17 mouse cellular contexts compared by ENCODE assay signal in genomic region chr11:59350326-59350725, GRCm38 (mm10). TPM values are rescaled to one million over a fixed set of nuclear protein-coding genes. Genes with fewer than 3 reads are reported as not detected.
A peak's percentile ranks its signal among the peaks of the same experiment; 100 is the strongest.
DNase-seq lines count a peak whose midpoint lies in the region; ATAC-seq and TF ChIP-seq lines count a peak whose summit lies in the region.
"Had no signal": no experiment of that assay in that cellular context is flagged by ENCODE, and none has a peak within 500 bp of the region (broad histone marks: within the 10 kb centered on the region; RNA-seq: fewer than 3 reads in every experiment).

No protein-coding gene starts in this region.

- peaks cover 8% of the 10 kb centered on the region for H3K4me1 ChIP-seq in lung, embryonic 14.5 days (ENCODE audit: insufficient read depth)
- peaks cover 22% of the 10 kb centered on the region; the same call in 1 of the 2 replicates for H3K4me1 ChIP-seq in embryonic facial prominence, embryonic 15.5 days
- H3K4me1 ChIP-seq: hindbrain, embryonic 15.5 days; liver, embryonic 15.5 days had no signal

- 63% methylated on average over 2 of the region's 2 CpGs for WGBS in lung, embryonic 14.5 days
- WGBS in embryonic facial prominence, embryonic 15.5 days = 67% methylated on average over 2 of the region's 2 CpGs

- DNase-seq in lung, embryonic 14.5 days = peak; percentile 38
- DNase-seq in lung, postnatal 14 days = no peak
- peak; percentile 40 for DNase-seq in embryo, embryonic 10 days (ENCODE audit: low spot score)
- DNase-seq in yolk sac, embryonic 10.5 days (ENCODE audit: low spot score) = peak; percentile 37
- DNase-seq in adrenal gland, adult (ENCODE audit: inconsistent age in 2 of 2, low spot score in 1 of 2) = no peak
- DNase-seq: cerebellum, postnatal 25 days; heart, adult 18-20 months; kidney, adult 11 months; kidney, postnatal 25 days; lung, postnatal 4 days; midbrain, embryonic 14.5 days had no signal

- ATAC-seq in lung, embryonic 14.5 days (ENCODE audit: insufficient read depth) = no peak; the same call in 1 of the 2 replicates
- no peak for ATAC-seq in embryonic facial prominence, embryonic 15.5 days (ENCODE audit: insufficient number of reproducible peaks, low FRiP score, low TSS enrichment, low read depth)
- no peak for ATAC-seq in activated CD4-positive, CD25-positive, alpha-beta regulatory T cell, adult 4 months

- H3K27me3 ChIP-seq in lung, embryonic 14.5 days (ENCODE audit: insufficient read depth, low read length) = no peaks in the 10 kb centered on the region
- H3K27me3 ChIP-seq in embryonic facial prominence, embryonic 15.5 days = no peaks in the 10 kb centered on the region
- H3K27me3 ChIP-seq: hindbrain, embryonic 15.5 days; liver, embryonic 15.5 days; neural tube, embryonic 12.5 days had no signal

- no peak overlapping the region for H3K4me3 ChIP-seq in lung, embryonic 14.5 days (ENCODE audit: low read depth, low read length)
- no peak overlapping the region for H3K4me3 ChIP-seq in embryonic facial prominence, embryonic 15.5 days (replicated peaks)
- H3K4me3 ChIP-seq: hindbrain, embryonic 15.5 days; liver, embryonic 15.5 days; neural tube, embryonic 12.5 days had no signal

- no peak overlapping the region for H3K27ac ChIP-seq in lung, embryonic 14.5 days (ENCODE audit: low read depth)
- 0 out of 2 replicates have a peak overlapping the region, but pooled peaks have one; percentile 29 for H3K27ac ChIP-seq in embryonic facial prominence, embryonic 15.5 days (replicated peaks)
- H3K27ac ChIP-seq: hindbrain, embryonic 15.5 days; liver, embryonic 15.5 days; neural tube, embryonic 12.5 days had no signal

- no peak overlapping the region for H3K9ac ChIP-seq in lung, embryonic 14.5 days
- no peak overlapping the region for H3K9ac ChIP-seq in embryonic facial prominence, embryonic 15.5 days
- H3K9ac ChIP-seq: hindbrain, embryonic 15.5 days; liver, embryonic 15.5 days; neural tube, embryonic 12.5 days had no signal

- no peaks in the 10 kb centered on the region for H3K9me3 ChIP-seq in lung, embryonic 14.5 days (ENCODE audit: low read depth, low read length)
- no peaks in the 10 kb centered on the region for H3K9me3 ChIP-seq in embryonic facial prominence, embryonic 15.5 days (replicated peaks)
- H3K9me3 ChIP-seq: hindbrain, embryonic 15.5 days; liver, embryonic 15.5 days; neural tube, embryonic 12.5 days had no signal

- no peak overlapping the region for H3K4me2 ChIP-seq in lung, embryonic 14.5 days
- H3K4me2 ChIP-seq in embryonic facial prominence, embryonic 15.5 days (replicated peaks) = no peak overlapping the region
- H3K4me2 ChIP-seq: hindbrain, embryonic 15.5 days; liver, embryonic 15.5 days; neural tube, embryonic 12.5 days had no signal

- H3K36me3 ChIP-seq in lung, embryonic 14.5 days (ENCODE audit: insufficient read depth) = no peaks in the 10 kb centered on the region
- H3K36me3 ChIP-seq in embryonic facial prominence, embryonic 15.5 days = no peaks in the 10 kb centered on the region
- H3K36me3 ChIP-seq: hindbrain, embryonic 15.5 days; liver, embryonic 15.5 days; neural tube, embryonic 12.5 days had no signal

- no peak for TF ChIP-seq CTCF in lung, embryonic 14.5 days (IDR thresholded peaks at IDR 0.05; ENCODE audit: low read depth)

RNA-seq across cellular contexts. Expression of gene Prss38, which starts 25.1 kb away (rescaled TPM):
- polyA plus RNA-seq in lung, embryonic 14.5 days (2014; fragmentation: Nextera tagmentation; extraction: Ambion mirVana) = not detected in 2 replicates
- not detected in 2 replicates for polyA plus RNA-seq in embryonic facial prominence, embryonic 15.5 days (2015; fragmentation: Nextera tagmentation; extraction: Ambion mirVana)
- not detected for polyA plus RNA-seq in activated CD4-positive, CD25-positive, alpha-beta regulatory T cell, adult 4 months (2017; shearing (Covaris generic))
- polyA plus RNA-seq: heart, postnatal 0 days; hindbrain, embryonic 15.5 days; liver, embryonic 15.5 days; neural tube, embryonic 12.5 days had no signal

RNA-seq across cellular contexts. Expression of gene Wnt9a, which starts 43.6 kb away (rescaled TPM):
- 1.1 and 1.5 TPM in 2 replicates for polyA plus RNA-seq in lung, embryonic 14.5 days (2014; fragmentation: Nextera tagmentation; extraction: Ambion mirVana)
- 7.0 and 8.5 TPM in 2 replicates for polyA plus RNA-seq in embryonic facial prominence, embryonic 15.5 days (2015; fragmentation: Nextera tagmentation; extraction: Ambion mirVana)
- polyA plus RNA-seq in activated CD4-positive, CD25-positive, alpha-beta regulatory T cell, adult 4 months (2017; shearing (Covaris generic)) = not detected

RNA-seq across cellular contexts. Expression of gene Wnt3a, which starts 59.8 kb away (rescaled TPM):
- polyA plus RNA-seq in lung, embryonic 14.5 days (2014; fragmentation: Nextera tagmentation; extraction: Ambion mirVana) = not detected in 2 replicates
- 2.5 and 3.4 TPM in 2 replicates for polyA plus RNA-seq in embryonic facial prominence, embryonic 15.5 days (2015; fragmentation: Nextera tagmentation; extraction: Ambion mirVana)
- under 1 TPM in 1 of 2 experiments, not detected in 1; 0.20 TPM for polyA plus RNA-seq in activated CD4-positive, CD25-positive, alpha-beta regulatory T cell, adult 4 months (2017; shearing (Covaris generic))
- polyA plus RNA-seq: heart, postnatal 0 days; liver, embryonic 15.5 days had no signal

Comparison
In these comparisons a context has a peak if more than half of its experiments do, and no peak if none do; other contexts are left out.
1. DNase-seq: peak in lung, embryonic 14.5 days (single experiment), embryo, embryonic 10 days (single experiment) and yolk sac, embryonic 10.5 days (single experiment); none in lung, postnatal 14 days (single experiment) and adrenal gland, adult (0 of 2).